Mouse (Mus musculus) limb, embryonic 14.5 days (tissue): ENCODE data around the gene Rnf5. TPM values are rescaled to one million over a fixed set of nuclear protein-coding genes. Genes with fewer than 3 reads are reported as not detected.

Source experiments
- ATAC-seq: fragments of 200-750 bp; cut with Nextera tagmentation; 2 replicates; pipeline ENCODE4 v1.8.0; 2017; ENCODE audit warnings: low read depth, moderate number of reproducible peaks, moderate TSS enrichment; ENCODE audit not compliant: low FRiP score
- DNase-seq: peaks from one replicate; pipeline ENCODE4 v3.0.0-alpha.2; 2015; ENCODE audit warnings: low spot score
- H3K27ac ChIP-seq: fragments of 300-500 bp; sonication (generic); replicated peaks from 2 replicates; pipeline ENCODE4 v1.5.1; 2014; ENCODE audit warnings: low read depth, mild to moderate bottlenecking, low read length, moderate library complexity, mixed read lengths
- H3K27me3 ChIP-seq: fragments of 300-500 bp; sonication (generic); 2 replicates; pipeline ENCODE4 v1.6.1; 2014; ENCODE audit warnings: low read length, mixed read lengths; ENCODE audit not compliant: control insufficient read depth, insufficient read depth
- H3K36me3 ChIP-seq: fragments of 300-500 bp; sonication (generic); 2 replicates; pipeline ENCODE4 v1.6.1; 2014; ENCODE audit warnings: mild to moderate bottlenecking, low read length, moderate library complexity, mixed read lengths; ENCODE audit not compliant: control insufficient read depth, insufficient read depth
- H3K4me1 ChIP-seq: fragments of 300-500 bp; sonication (generic); 2 replicates; pipeline ENCODE4 v1.6.1; 2014; ENCODE audit warnings: antibody characterized with exemption, low read length, mixed read lengths; ENCODE audit not compliant: control insufficient read depth, insufficient read depth
- H3K4me2 ChIP-seq: fragments of 300-500 bp; sonication (generic); replicated peaks from 2 replicates; pipeline ENCODE4 v1.6.1; 2014; ENCODE audit warnings: low read depth, mild to moderate bottlenecking, low read length, moderate library complexity; ENCODE audit not compliant: severe bottlenecking
- H3K4me3 ChIP-seq: fragments of 300-500 bp; sonication (generic); replicated peaks from 2 replicates; pipeline ENCODE4 v1.5.1; 2014; ENCODE audit warnings: low read length
- H3K9ac ChIP-seq: fragments of 300-500 bp; sonication (generic); 2 replicates; pipeline ENCODE4 v1.6.1; 2014; ENCODE audit warnings: mild to moderate bottlenecking, low read depth, low read length, moderate library complexity; ENCODE audit not compliant: severe bottlenecking
- H3K9me3 ChIP-seq: fragments of 300-500 bp; sonication (generic); 2 replicates; pipeline ENCODE4 v1.6.1; 2016; ENCODE audit warnings: low read length; ENCODE audit not compliant: control insufficient read depth
- POLR2A ChIP-seq: fragments of 200-500 bp; IDR thresholded peaks from 2 replicates; pipeline ENCODE4 v1.8.0; 2012; ENCODE audit warnings: inconsistent platforms, mild to moderate bottlenecking, moderate library complexity, borderline replicate concordance; ENCODE audit not compliant: insufficient read depth, insufficient read length; ENCODE audit errors: extremely low read depth
- WGBS: fragments of 180-500 bp; shearing (Covaris S2); extraction: QIAGEN DNeasy Blood & Tissue Kit; methylation state at CpG from one replicate; pipeline ENCODE4 v1.1.7; 2014; 5-methylcytosine and 5-hydroxymethylcytosine counted together
- polyA plus RNA-seq, 2 experiments: library from polyadenylated mRNA; depleted of rRNA in 1 of 2; stranded (reverse) in 1 of 2; unstranded in 1 of 2; fragments of >200 nt; fragmentation: Nextera tagmentation in 1 of 2; extraction: Ambion mirVana in 1 of 2; gene quantifications; 2 replicates each; pipeline versions ENCODE4 v1.2.1 to v1.2.3; 2012 to 2014

Rnf5 gene
- polyA plus RNA-seq, 2 experiments = 79.5 to 103 TPM

- no peak overlapping the region for H3K9ac ChIP-seq
- H3K27me3 ChIP-seq = no peaks in the 10 kb centered on the region
- H3K4me1 ChIP-seq = peaks cover 17% of the 10 kb centered on the region
- no peak; the same call in 1 of the 2 replicates for TF ChIP-seq POLR2A
- H3K9me3 ChIP-seq = no peaks in the 10 kb centered on the region
- H3K4me2 ChIP-seq = 0 out of 2 replicates have a peak overlapping the region, but pooled peaks have one; percentile 3
- peaks cover 5% of the 10 kb centered on the region; the same call in 1 of the 2 replicates for H3K36me3 ChIP-seq
- peak; percentile 30 for ATAC-seq
- peak overlapping the region; percentile 71 for H3K27ac ChIP-seq
- peak; percentile 43 for DNase-seq
- H3K4me3 ChIP-seq = no peak overlapping the region
- WGBS = 16% methylated on average over 11 of the region's 11 CpGs
These were observed 37.5 kb upstream of the Rnf5 start for GRCm38 (mm10) chr17:34640778-34641601.

GRCm38 (mm10) chr17:34639461-34640255, 36.2 kb upstream of the Rnf5 start:
- no peaks in the 10 kb centered on the region for H3K36me3 ChIP-seq
- H3K27ac ChIP-seq = no peak overlapping the region
- no peak overlapping the region for H3K4me2 ChIP-seq
- no peak for ATAC-seq
- no peak overlapping the region for H3K9ac ChIP-seq
- H3K4me1 ChIP-seq = peaks cover 12% of the 10 kb centered on the region
- no peaks in the 10 kb centered on the region for H3K27me3 ChIP-seq
- WGBS = 83% methylated on average over 7 of the region's 7 CpGs
- H3K9me3 ChIP-seq = no peaks in the 10 kb centered on the region
- H3K4me3 ChIP-seq = no peak overlapping the region
- DNase-seq = no peak
- no peak for TF ChIP-seq POLR2A

- peaks cover 12% of the 10 kb centered on the region for H3K4me1 ChIP-seq
- TF ChIP-seq POLR2A = no peak
- DNase-seq (no peak), ATAC-seq (no peak)
- H3K9me3 ChIP-seq = no peaks in the 10 kb centered on the region
- no peak overlapping the region for H3K4me3 ChIP-seq
- peaks cover 5% of the 10 kb centered on the region for H3K27me3 ChIP-seq
- H3K4me2 ChIP-seq = no peak overlapping the region
- 60% methylated on average over 3 of the region's 3 CpGs for WGBS
- no peaks in the 10 kb centered on the region for H3K36me3 ChIP-seq
- no peak overlapping the region for H3K9ac ChIP-seq
- H3K27ac ChIP-seq = no peak overlapping the region
These were observed 34.0 kb upstream of the Rnf5 start for GRCm38 (mm10) chr17:34637459-34637858.

- WGBS = 56% methylated on average over 2 of the region's 2 CpGs
- no peaks in the 10 kb centered on the region for H3K36me3 ChIP-seq
- no peak for DNase-seq
These were observed 32.2 kb upstream of the Rnf5 start for GRCm38 (mm10) chr17:34635671-34636070.

GRCm38 (mm10) chr17:34632261-34632691, 28.8 kb upstream of the Rnf5 start:
- peaks cover 36% of the 10 kb centered on the region for H3K27me3 ChIP-seq
- H3K4me1 ChIP-seq = peaks cover 26% of the 10 kb centered on the region
- no peak for TF ChIP-seq POLR2A
- peak overlapping the region; percentile 79 for H3K4me2 ChIP-seq
- peak overlapping the region; percentile 38 for H3K4me3 ChIP-seq
- WGBS = 2% methylated on average over 24 of the region's 26 CpGs
- peak; percentile 25; the same call in 1 of the 2 replicates for ATAC-seq
- peak overlapping the region; percentile 44 for H3K9ac ChIP-seq
- no peaks in the 10 kb centered on the region for H3K36me3 ChIP-seq
- H3K27ac ChIP-seq = no peak overlapping the region
- DNase-seq = peak; percentile 34
- H3K9me3 ChIP-seq = no peaks in the 10 kb centered on the region

More at GRCm38 (mm10) chr17:34635671-34636070, 32.2 kb upstream of the Rnf5 start:
- no peak for ATAC-seq
- Histone ChIP-seq H3K27me3 (peaks cover 23% of the 10 kb centered on the region), H3K27ac (no peak overlapping the region), H3K9me3 (no peaks in the 10 kb centered on the region), H3K4me3 (no peak overlapping the region), H3K9ac (no peak overlapping the region), H3K4me1 (peaks cover 12% of the 10 kb centered on the region), H3K4me2 (no peak overlapping the region)
- TF ChIP-seq POLR2A = no peak
